Mouse (Mus musculus) left cerebral cortex, adult 9 months (tissue): ENCODE data around the gene Tsfm.
A peak's percentile ranks its signal among the peaks of the same experiment; 100 is the strongest.
"Not testable (repeated sequence)": the region's sequence is repeated elsewhere in the genome, so short reads cannot be mapped to it uniquely, and the experiment has no call there.

Experiments
- DNase-seq, 2 experiments: peaks; one replicate each; pipeline ENCODE4 v3.0.0; 2022; ENCODE audit warnings: low spot score in 2 of 2

Gene Tsfm

DNA sequence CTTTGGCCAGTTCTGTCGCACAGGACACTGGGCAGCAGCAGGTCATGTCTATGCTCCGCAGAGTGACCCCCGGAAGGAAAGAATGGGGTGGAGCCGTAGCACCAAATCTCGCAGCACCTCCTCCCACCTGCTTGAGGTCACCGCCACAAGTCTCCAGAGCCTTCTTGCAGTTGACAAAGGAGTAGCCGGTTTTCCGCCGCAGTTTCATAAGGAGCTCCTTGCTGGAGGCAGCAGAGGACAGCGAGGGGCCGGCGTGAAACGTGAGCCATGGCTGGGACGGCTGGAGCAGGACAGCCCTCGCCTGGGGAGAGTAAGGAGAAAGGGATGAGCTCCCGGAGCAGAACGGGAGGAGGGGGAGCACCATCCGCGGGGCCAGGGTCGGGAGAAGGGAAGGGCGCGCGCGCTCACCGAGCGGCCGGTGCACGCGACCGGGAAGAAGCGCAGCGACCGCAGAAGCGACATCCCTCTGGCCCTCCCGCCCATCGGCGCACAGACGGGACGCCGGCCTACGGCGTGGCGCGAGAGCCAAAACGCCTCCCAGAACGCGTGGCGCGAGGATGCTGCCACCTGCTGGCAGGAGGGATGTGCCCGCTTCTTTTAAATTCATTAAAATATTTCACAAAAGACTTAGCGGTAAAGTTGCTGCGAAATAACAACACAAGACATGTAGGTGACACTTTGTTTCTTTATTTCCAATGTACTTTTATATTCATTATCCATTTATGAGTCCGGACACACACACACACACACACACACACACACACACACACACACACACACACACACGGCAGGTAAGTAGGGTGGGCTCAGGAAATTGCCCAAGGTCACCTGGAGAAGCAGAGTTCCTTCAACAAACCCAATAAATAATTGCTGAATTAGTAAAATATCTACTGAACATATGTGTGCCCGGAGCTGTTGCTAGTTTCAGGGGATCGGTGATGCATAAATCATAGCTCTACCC lies at the start of gene Tsfm:
Gene Tsfm, minus strand, starts transcription at position 505 of the 961 bp plus-strand sequence.
- peak; percentile 46 to 90 for DNase-seq

DNA sequence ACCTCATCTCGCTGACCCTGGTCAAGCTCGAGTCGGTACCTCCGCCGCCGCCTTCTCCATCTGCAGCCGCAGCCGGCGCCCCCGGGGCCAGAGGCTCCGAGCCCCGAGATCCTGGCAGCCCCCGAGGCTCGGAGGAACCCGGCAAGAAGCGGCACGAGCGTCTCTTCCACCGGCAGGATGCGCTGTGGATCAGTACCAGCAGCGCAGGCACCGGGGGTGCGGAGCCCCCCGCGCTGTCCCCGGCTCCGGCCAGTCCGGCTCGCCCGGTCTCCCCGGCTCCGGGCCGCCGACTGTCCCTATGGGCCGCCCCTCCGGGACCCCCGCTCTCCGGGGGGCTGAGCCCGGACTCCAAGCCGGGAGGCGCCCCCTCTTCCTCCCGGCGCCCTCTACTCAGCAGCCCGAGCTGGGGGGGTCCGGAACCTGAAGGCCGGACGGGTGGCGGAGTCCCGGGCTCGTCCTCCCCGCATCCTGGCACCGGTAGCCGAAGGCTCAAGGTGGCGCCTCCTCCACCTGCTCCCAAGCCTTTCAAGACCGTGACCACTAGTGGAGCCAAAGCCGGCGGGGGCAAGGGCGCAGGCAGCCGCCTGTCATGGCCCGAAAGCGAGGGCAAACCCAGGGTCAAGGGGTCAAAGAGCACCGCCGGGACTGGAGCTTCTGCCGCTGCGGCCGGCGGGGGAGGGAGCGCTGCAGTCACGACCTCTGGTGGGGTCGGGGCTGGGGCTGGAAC lies 49.2 kb upstream of the Tsfm start:
- no peak for DNase-seq

GRCm38 (mm10) chr10:127078677-127079575 lies 48.3 kb upstream of the Tsfm start:
- peak in 1 of 2 experiments; percentile 75 for DNase-seq

DNA sequence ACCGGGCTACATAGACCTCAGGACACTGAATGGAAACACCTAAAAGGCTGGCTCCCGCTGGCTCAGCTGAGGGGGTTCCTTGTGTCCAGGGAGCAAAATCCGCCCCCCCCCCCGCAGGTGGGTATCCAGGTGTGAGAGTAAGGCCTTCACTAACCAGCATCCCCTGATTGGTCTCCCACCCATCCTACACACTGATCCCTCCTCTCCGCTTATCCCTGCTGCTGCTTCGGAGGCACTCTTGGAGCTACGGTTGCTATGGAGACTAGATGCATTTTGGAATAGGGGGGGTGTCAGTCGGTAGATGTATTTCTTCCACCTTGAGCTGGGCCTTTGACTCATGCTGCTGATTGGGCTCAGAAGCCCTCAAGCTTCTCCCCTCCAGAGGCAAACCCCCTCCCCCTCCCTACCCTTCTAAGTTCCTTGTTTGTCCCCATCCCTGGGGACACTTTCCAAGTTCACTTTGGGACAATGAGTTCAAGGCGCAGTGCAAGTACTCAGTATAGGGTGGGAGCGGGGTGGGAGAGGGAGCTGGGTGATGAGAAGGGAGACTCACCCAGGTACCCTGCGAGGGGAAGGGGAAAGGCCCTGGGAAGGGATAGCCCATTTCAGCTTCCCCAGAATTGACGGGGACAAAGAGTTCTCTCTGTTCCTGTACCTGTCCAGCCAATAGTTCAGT lies 47.5 kb upstream of the Tsfm start:
- peak; percentile 73 to 84 for DNase-seq

- DNase-seq, result no peak
Measured at GRCm38 (mm10) chr10:127077515-127077914, 46.9 kb upstream of the Tsfm start.

- no peak for DNase-seq
Measured at GRCm38 (mm10) chr10:127076082-127076481, 45.4 kb upstream of the Tsfm start.

GRCm38 (mm10) chr10:127075651-127076050 lies 45.0 kb upstream of the Tsfm start:
- DNase-seq, result no peak

- DNase-seq, result no peak
Measured at GRCm38 (mm10) chr10:127075080-127075479, 44.4 kb upstream of the Tsfm start, which contains the start of gene Agap2. Gene Agap2 (plus strand): TSS chr10:127075284.

GRCm38 (mm10) chr10:127073981-127074380 lies 43.3 kb upstream of the Tsfm start:
- DNase-seq, result no peak

DNA sequence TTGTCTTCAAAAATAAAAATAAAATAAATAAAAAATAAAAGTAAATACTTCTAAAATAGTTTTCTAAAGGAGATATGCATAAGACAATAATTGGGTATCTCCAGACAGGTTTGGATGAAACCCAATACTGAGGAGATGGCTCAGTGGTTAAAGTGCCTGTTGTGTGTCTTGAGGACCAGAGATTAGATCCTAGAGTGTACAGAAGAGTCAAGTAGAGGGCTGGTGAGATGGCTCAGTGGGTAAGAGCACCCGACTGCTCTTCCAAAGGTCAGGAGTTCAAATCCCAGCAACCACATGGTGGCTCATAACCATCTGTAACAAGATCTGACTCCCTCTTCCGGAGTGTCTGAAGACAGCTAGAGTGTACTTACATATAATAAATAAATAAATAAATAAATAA lies 42.3 kb upstream of the Tsfm start:
- DNase-seq, result not testable (repeated sequence)

- DNase-seq, result not testable (repeated sequence)
Measured at GRCm38 (mm10) chr10:127072270-127072669, 41.6 kb upstream of the Tsfm start.

- DNase-seq, result no peak
Measured at GRCm38 (mm10) chr10:127071203-127071602, 40.6 kb upstream of the Tsfm start.

DNA sequence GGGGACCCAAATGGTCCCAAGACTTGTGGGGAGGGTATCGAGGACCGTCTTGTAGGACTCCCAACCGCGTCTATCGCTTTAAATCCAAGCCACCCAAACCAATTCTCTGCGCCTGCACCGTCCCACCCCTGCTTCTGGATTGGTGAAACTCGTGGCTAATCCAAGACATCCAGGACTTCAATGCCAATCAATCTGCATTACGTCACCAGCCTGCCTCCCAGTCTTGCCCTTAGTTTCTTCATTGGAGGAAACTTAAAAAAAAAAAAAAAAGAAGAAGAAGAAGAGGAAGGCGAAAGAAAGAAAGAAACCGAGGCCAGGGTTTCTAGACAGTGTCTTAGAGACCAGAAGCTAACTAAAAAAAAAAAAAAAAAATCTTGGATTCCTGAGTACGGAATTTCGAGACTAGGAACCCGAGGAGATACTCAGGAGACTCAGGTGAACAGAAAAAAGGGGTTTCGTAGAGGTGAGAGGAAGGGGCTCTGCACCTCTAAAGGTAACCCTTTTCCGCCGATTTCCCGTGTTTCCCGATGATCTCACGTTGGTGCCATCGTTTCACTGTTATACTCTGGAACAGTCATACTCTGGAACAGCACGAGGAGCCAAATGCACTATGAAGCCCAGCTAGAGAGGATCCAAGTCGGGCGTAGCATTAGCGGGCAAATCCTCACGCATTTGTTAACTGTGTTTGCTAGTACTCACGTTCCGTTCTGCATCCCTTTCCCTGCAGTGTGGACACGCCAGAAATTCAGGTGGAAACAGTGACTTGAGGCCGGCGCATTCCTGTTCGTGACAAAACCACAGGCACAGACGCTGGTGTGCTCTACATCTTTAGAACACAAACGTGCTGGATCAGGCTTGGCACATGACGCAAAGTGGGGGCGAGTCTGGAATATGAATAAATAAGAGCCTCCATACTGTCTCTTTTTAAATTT lies 39.8 kb upstream of the Tsfm start, which contains the start of gene Tspan31:
Gene Tspan31, minus strand, starts transcription at position 75 of the 932 bp plus-strand sequence.
- peak; percentile 91 to 96 for DNase-seq

- DNase-seq, result no peak
Measured at GRCm38 (mm10) chr10:127069281-127070189, 38.9 kb upstream of the Tsfm start.

DNA sequence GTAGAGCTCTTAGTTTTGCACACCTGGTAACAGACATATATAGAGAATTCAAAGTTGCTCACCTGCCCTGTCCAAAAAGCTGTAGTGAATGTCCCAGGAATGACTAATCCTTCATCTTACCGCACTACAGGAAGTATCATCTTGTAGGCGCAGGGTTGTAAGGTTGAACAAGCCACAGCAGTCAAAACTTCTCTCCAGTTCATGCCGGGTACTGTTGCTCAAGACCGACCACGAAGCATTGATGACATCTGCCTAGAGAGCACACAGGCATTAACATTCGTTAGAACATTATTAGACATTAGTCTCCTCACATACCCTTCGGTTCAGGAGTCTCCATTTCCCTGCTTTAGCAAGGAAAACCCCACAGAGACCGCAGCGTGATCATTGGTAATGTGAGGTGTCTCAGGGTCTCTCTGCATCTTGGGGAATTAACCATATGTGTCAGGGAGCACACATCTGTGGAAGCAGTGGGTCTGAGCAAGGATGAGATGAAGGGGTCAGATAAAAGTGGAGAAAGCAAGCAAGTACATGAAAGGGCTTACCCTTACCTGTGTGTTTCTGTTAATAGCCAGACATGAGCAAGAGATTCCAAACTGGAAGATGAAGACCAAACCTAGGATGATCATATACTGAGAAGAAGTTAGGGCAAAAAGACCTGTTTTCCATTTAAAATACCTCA lies 37.9 kb upstream of the Tsfm start:
- DNase-seq, result no peak

GRCm38 (mm10) chr10:127066519-127067018 lies 35.9 kb upstream of the Tsfm start:
- DNase-seq, result no peak

- no peak for DNase-seq
Measured at GRCm38 (mm10) chr10:127065981-127066380, 35.3 kb upstream of the Tsfm start.
